Mouse (Mus musculus): ENCODE measurements around the gene Uqcr11. TPM values are rescaled to one million over a fixed set of nuclear protein-coding genes. Genes with fewer than 3 reads are reported as not detected.
A peak's percentile ranks its signal among the peaks of the same experiment; 100 is the strongest.

Gene Uqcr11
- total and polyA plus RNA-seq, 2 experiments from 2014 or later: 379 to 638 TPM

DNA sequence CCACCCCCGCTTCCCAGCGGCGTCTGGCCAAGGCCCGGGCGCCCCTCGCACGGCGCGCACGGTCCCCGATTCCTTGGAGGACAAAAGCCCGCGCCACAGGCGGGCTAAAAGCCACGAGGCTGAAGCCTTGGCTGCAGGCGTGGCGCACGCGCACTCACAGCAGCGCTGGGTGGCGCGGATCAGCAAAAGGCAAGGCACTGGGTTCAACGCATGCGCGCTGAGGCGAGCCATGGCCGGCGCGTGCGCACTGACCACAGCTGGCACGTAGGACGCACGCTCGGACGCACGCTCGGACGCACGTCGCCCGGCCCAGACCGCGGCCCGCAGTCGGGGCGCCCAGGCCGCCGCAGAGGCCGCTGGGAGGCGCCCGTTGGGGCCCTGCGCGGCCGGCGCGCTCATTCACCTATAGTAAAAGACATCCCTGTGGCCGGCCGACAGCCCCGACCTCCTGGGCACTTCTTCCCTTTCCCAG lies 7.9 kb downstream of the Uqcr11 start:
- H3K9ac ChIP-seq (replicated peaks; ENCODE audit: low read length, poor library complexity, severe bottlenecking): peak overlapping the region; percentile 97
- peak overlapping the region; percentile 73 for H3K4me3 ChIP-seq (ENCODE audit: low read depth, low read length)
- peak overlapping the region; percentile 99 for H3K27ac ChIP-seq (ENCODE audit: low read depth, low read length)
- no peaks in the 10 kb centered on the region for H3K27me3 ChIP-seq (ENCODE audit: insufficient read depth, low read length)
- peak overlapping the region; percentile 74 for H3K4me2 ChIP-seq (ENCODE audit: low read depth, low read length, poor library complexity, severe bottlenecking)
- DNase-seq (ENCODE audit: low spot score) (peak; percentile 99), ATAC-seq (ENCODE audit: low FRiP score) (peak; percentile 86)
- TF ChIP-seq CTCF (IDR thresholded peaks at IDR 0.05): no peak
- H3K4me1 ChIP-seq (ENCODE audit: insufficient read depth, low read length): peaks cover 18% of the 10 kb centered on the region
- H3K9me3 ChIP-seq (ENCODE audit: low read length): no peaks in the 10 kb centered on the region
- peaks cover 38% of the 10 kb centered on the region for H3K36me3 ChIP-seq (ENCODE audit: insufficient read depth, low read length)
- under 1% methylated on average over 45 of the region's 59 CpGs for WGBS

DNA sequence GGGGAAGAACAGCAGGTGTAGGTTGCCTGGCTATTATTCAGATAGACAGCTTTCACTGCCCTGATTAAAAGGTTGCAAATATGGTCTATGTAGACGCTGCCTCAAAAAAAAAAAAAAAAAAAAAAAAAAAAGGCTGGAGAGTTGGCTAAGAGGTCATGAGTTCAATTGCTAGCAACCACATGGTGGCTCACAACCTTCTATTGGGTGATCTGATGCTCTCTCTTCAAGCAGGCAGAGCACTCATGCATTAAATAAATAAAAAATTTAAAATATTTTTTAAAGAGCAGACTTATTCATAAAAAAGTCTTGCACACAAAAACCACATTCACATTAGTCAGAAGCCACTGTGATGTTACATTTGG lies 8.5 kb downstream of the Uqcr11 start:
- H3K4me3 ChIP-seq (ENCODE audit: low read depth, low read length): peak overlapping the region; percentile 73
- H3K4me2 ChIP-seq (ENCODE audit: low read depth, low read length, poor library complexity, severe bottlenecking): peak overlapping the region; percentile 74
- peaks cover 18% of the 10 kb centered on the region for H3K4me1 ChIP-seq (ENCODE audit: insufficient read depth, low read length)
- ATAC-seq (ENCODE audit: low FRiP score) (no peak), DNase-seq (ENCODE audit: low spot score) (no peak)
- H3K27me3 ChIP-seq (ENCODE audit: insufficient read depth, low read length): no peaks in the 10 kb centered on the region
- WGBS: 0% methylated on average over 1 of the region's 1 CpGs
- H3K9me3 ChIP-seq (ENCODE audit: low read length): no peaks in the 10 kb centered on the region
- no peak; the same call in none of the 2 replicates for TF ChIP-seq CTCF (IDR thresholded peaks at IDR 0.05)
- H3K9ac ChIP-seq (replicated peaks; ENCODE audit: low read length, poor library complexity, severe bottlenecking): peak overlapping the region; percentile 97
- H3K27ac ChIP-seq (ENCODE audit: low read depth, low read length): peak overlapping the region; percentile 99
- H3K36me3 ChIP-seq (ENCODE audit: insufficient read depth, low read length): peaks cover 38% of the 10 kb centered on the region

DNA sequence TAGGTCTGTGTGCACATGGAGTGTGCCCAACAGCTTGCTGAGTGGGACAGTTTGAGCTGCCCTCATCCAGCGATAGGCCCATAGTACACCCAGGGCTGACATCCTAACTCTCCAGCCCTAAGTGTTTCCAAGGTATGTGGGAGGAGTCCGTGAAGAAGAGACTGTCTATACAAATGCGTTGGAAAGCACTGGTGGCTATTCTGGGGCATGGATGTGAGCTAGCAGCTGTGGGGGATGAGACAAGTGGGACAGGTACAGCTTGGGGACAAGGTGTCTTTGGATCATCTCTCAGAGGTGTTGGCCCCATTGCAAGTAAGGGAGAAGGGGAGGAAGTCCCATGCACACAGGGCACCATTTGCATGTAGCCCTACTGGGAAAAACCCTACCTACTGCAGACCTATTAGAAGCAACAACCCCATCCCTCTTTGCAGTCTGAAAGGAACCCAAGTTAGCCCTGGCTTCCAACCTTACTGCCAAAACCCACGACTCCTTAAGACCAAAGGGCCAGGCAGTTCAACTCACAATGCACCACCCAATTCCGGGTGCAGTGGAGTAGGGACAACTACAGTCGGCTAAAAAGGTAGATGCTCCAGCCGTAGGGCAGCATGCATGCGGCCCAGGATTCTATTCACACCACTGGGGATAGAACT lies 9.0 kb downstream of the Uqcr11 start:
- Histone ChIP-seq H3K4me1 (ENCODE audit: insufficient read depth, low read length) (peaks cover 18% of the 10 kb centered on the region), H3K27ac (ENCODE audit: low read depth, low read length) (peak overlapping the region; percentile 99), H3K9me3 (ENCODE audit: low read length) (no peaks in the 10 kb centered on the region), H3K4me3 (ENCODE audit: low read depth, low read length) (peak overlapping the region; percentile 73), H3K4me2 (ENCODE audit: low read depth, low read length, poor library complexity, severe bottlenecking) (peak overlapping the region; percentile 74), H3K27me3 (ENCODE audit: insufficient read depth, low read length) (no peaks in the 10 kb centered on the region), H3K9ac (replicated peaks; ENCODE audit: low read length, poor library complexity, severe bottlenecking) (peak overlapping the region; percentile 54), H3K36me3 (ENCODE audit: insufficient read depth, low read length) (peaks cover 38% of the 10 kb centered on the region)
- DNase-seq (ENCODE audit: low spot score) (no peak), ATAC-seq (ENCODE audit: low FRiP score) (no peak)
- no peak; the same call in 1 of the 2 replicates for TF ChIP-seq CTCF (IDR thresholded peaks at IDR 0.05)
- WGBS: 41% methylated on average over 8 of the region's 8 CpGs

DNA sequence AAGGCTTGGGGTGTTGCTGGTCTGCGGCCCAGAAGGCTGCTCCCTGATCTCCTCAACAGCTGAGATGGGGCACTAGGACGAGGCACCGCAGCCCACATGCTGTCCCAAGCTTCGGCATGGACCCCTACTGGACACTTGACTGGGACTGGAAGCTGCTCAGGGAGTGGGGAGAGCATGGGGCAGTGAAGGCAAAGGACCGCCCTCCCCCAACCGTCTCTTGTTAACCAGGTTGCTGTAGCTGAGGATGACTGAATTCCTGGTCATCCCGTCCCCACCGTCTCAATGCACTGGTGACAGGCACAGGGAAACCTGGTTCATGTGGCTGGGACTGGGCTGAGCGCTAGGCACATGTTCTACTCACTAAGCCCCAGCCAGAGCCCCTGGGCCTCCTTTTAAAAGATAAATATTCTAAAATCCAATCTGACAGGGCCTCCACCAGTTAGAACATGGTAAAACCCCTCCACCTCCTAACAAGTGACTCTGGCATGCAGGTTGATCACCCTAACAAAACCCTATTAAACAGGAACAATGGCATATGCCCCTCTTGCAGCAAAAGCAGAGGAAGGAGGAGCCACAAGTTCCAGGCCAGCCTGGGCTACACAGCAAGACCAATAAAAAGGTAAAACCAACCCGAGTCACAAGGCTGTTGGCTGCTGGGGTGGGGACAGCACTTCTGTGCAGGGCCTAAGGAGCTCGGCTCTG lies 9.7 kb downstream of the Uqcr11 start:
- no peak for DNase-seq (ENCODE audit: low spot score)
- 87% methylated on average over 11 of the region's 11 CpGs for whole genome bisulfite sequencing
- ATAC-seq (ENCODE audit: low FRiP score): no peak
- no peak for TF ChIP-seq CTCF (IDR thresholded peaks at IDR 0.05)
- peak overlapping the region; percentile 99; the same call in 1 of the 2 replicates for H3K27ac ChIP-seq (ENCODE audit: low read depth, low read length)
- peak overlapping the region; percentile 54; the same call in 1 of the 2 replicates for H3K9ac ChIP-seq (replicated peaks; ENCODE audit: low read length, poor library complexity, severe bottlenecking)
- no peaks in the 10 kb centered on the region for H3K27me3 ChIP-seq (ENCODE audit: insufficient read depth, low read length)
- peaks cover 42% of the 10 kb centered on the region for H3K36me3 ChIP-seq (ENCODE audit: insufficient read depth, low read length)
- H3K4me1 ChIP-seq (ENCODE audit: insufficient read depth, low read length): peaks cover 18% of the 10 kb centered on the region
- no peaks in the 10 kb centered on the region for H3K9me3 ChIP-seq (ENCODE audit: low read length)
- H3K4me2 ChIP-seq (ENCODE audit: low read depth, low read length, poor library complexity, severe bottlenecking): peak overlapping the region; percentile 74
- peak overlapping the region; percentile 73; the same call in 1 of the 2 replicates for H3K4me3 ChIP-seq (ENCODE audit: low read depth, low read length)

DNA sequence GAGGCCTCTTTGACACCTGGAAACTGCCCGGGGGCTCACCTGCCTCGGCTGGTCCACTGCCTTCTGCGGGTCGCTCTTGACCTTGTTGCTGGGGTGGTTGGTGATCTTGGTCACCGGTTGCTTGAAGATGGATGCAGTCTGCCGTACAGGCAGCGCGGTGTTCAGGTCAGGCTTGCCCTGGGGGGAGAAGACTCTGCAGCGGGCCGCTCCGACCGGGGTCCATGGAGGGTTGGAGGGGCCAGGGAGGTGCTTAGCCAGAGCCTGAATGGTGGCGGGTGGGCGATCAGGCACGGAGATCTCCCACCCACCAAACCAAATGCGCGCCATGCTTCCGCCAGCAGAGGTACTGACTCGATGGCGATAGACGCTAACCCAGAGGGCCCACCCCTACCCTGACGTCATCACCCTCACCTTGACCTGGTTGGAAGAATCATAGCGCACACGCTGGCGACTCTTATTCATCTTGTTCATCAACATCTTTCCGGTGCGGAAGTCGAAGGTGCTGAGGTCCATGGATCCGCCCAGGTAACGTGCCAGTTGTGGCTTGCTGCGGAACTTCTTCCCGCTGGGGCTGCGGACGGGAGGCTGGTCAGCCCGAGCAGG lies 11.5 kb downstream of the Uqcr11 start:
- H3K4me1 ChIP-seq (ENCODE audit: insufficient read depth, low read length): peaks cover 12% of the 10 kb centered on the region
- no peak for TF ChIP-seq CTCF (IDR thresholded peaks at IDR 0.05)
- no peak overlapping the region for H3K4me2 ChIP-seq (ENCODE audit: low read depth, low read length, poor library complexity, severe bottlenecking)
- H3K9me3 ChIP-seq (ENCODE audit: low read length): no peaks in the 10 kb centered on the region
- ATAC-seq (ENCODE audit: low FRiP score): no peak
- H3K27me3 ChIP-seq (ENCODE audit: insufficient read depth, low read length): no peaks in the 10 kb centered on the region
- H3K9ac ChIP-seq (replicated peaks; ENCODE audit: low read length, poor library complexity, severe bottlenecking): no peak overlapping the region
- peaks cover 44% of the 10 kb centered on the region for H3K36me3 ChIP-seq (ENCODE audit: insufficient read depth, low read length)
- no peak overlapping the region for H3K27ac ChIP-seq (ENCODE audit: low read depth, low read length)
- no peak for DNase-seq (ENCODE audit: low spot score)
- 95% methylated on average over 32 of the region's 35 CpGs for WGBS
- no peak overlapping the region for H3K4me3 ChIP-seq (ENCODE audit: low read depth, low read length)

Measured in midbrain, postnatal 0 days (tissue).